Mouse (Mus musculus) midbrain, postnatal 0 days (tissue): ENCODE measurements around the gene Med25. TPM values are rescaled to one million over a fixed set of nuclear protein-coding genes. Genes with fewer than 3 reads are reported as not detected.
"Not testable (repeated sequence)": the region's sequence is repeated elsewhere in the genome, so short reads cannot be mapped to it uniquely, and the experiment has no call there.

Experiments used
- ATAC-seq: fragments of 200-750 bp; cut with Nextera tagmentation; 2 replicates; pipeline ENCODE4 v1.8.0; 2017; ENCODE audit warnings: moderate number of reproducible peaks, mild to moderate bottlenecking, moderate TSS enrichment, moderate library complexity; ENCODE audit not compliant: low FRiP score
- DNase-seq: peaks from one replicate; pipeline ENCODE4 v3.0.0-alpha.2; 2015; ENCODE audit warnings: low spot score
- H3K27ac ChIP-seq: fragments of 300-500 bp; sonication (generic); 2 replicates; pipeline ENCODE4 v1.5.1; 2014; ENCODE audit warnings: low read depth, mild to moderate bottlenecking, low read length, mixed read lengths
- H3K27me3 ChIP-seq: fragments of 300-500 bp; sonication (generic); 2 replicates; pipeline ENCODE4 v1.6.1; 2014; ENCODE audit warnings: low read length, control low read depth, mixed read lengths; ENCODE audit not compliant: insufficient read depth
- H3K36me3 ChIP-seq: fragments of 300-500 bp; sonication (generic); 2 replicates; pipeline ENCODE4 v1.6.1; 2014; ENCODE audit warnings: low read length, control low read depth, mixed read lengths; ENCODE audit not compliant: insufficient read depth
- H3K4me1 ChIP-seq: fragments of 300-500 bp; sonication (generic); 2 replicates; pipeline ENCODE4 v1.6.1; 2014; ENCODE audit warnings: mild to moderate bottlenecking, control low read depth, antibody characterized with exemption, low read length, mixed read lengths; ENCODE audit not compliant: insufficient read depth
- H3K4me2 ChIP-seq: fragments of 300-500 bp; sonication (generic); 2 replicates; pipeline ENCODE4 v1.6.1; 2014; ENCODE audit warnings: low read depth, mild to moderate bottlenecking, low read length, mixed read lengths; ENCODE audit not compliant: poor library complexity, severe bottlenecking
- H3K4me3 ChIP-seq: fragments of 300-500 bp; sonication (generic); 2 replicates; pipeline ENCODE4 v1.5.1; 2014; ENCODE audit warnings: low read depth, mild to moderate bottlenecking, low read length, moderate library complexity
- H3K9ac ChIP-seq: fragments of 300-500 bp; sonication (generic); replicated peaks from 2 replicates; pipeline ENCODE4 v1.6.1; 2014; ENCODE audit warnings: mild to moderate bottlenecking, low read length, moderate library complexity, mixed read lengths; ENCODE audit not compliant: poor library complexity, severe bottlenecking
- H3K9me3 ChIP-seq: fragments of 300-500 bp; sonication (generic); 2 replicates; pipeline ENCODE4 v1.6.1; 2016; ENCODE audit warnings: low read length, control low read depth
- CTCF ChIP-seq: IDR thresholded peaks from 2 replicates; pipeline ENCODE4 v1.5.1; 2016; ENCODE audit warnings: antibody characterized with exemption, mild to moderate bottlenecking
- WGBS: fragments of 180-500 bp; shearing (Covaris S2); extraction: QIAGEN DNeasy Blood & Tissue Kit; methylation state at CpG from one replicate; pipeline ENCODE4 v1.1.7; 2014; 5-methylcytosine and 5-hydroxymethylcytosine counted together
- polyA plus RNA-seq: library from polyadenylated mRNA; unstranded; fragments of >200 nt; fragmentation: Nextera tagmentation; extraction: Ambion mirVana; gene quantifications from 2 replicates; pipeline ENCODE4 v1.2.1, GENCODE M21; 2015
- total RNA-seq: library from RNA; depleted of rRNA; stranded (reverse); fragments of >200 nt; gene quantifications from 2 replicates; pipeline ENCODE4 v1.2.3, GENCODE M21; 2014

Med25 gene
- total and polyA plus RNA-seq, 2 experiments from 2014 or later: 150 to 182 TPM

- H3K9ac ChIP-seq, DNase-seq, H3K9me3 ChIP-seq, H3K27ac ChIP-seq, H3K36me3 ChIP-seq, H3K27me3 ChIP-seq, ATAC-seq, H3K4me3 ChIP-seq, H3K4me2 ChIP-seq: not testable (repeated sequence)
- peaks cover 20% of the 10 kb centered on the region for H3K4me1 ChIP-seq
- WGBS: 90% methylated on average over 2 of the region's 2 CpGs
- peak; percentile 38; the same call in 1 of the 2 replicates for TF ChIP-seq CTCF
Observed at GRCm38 (mm10) chr7:44871774-44872173, 20.7 kb downstream of the Med25 start.

- ATAC-seq (no peak), DNase-seq (no peak)
- H3K4me1 ChIP-seq: peaks cover 22% of the 10 kb centered on the region
- H3K9me3 ChIP-seq: no peaks in the 10 kb centered on the region
- 31% methylated on average over 1 of the region's 1 CpGs for WGBS
- no peak overlapping the region for H3K4me2 ChIP-seq
- H3K27ac ChIP-seq: no peak overlapping the region
- no peak for TF ChIP-seq CTCF
- no peak overlapping the region for H3K4me3 ChIP-seq
- H3K36me3 ChIP-seq: peaks cover 7% of the 10 kb centered on the region
- no peak overlapping the region for H3K9ac ChIP-seq
- H3K27me3 ChIP-seq: no peaks in the 10 kb centered on the region
Observed at GRCm38 (mm10) chr7:44871181-44871580, 21.3 kb downstream of the Med25 start.

GRCm38 (mm10) chr7:44870614-44871013 lies 21.9 kb downstream of the Med25 start:
- Histone ChIP-seq H3K27me3 (no peaks in the 10 kb centered on the region), H3K4me2 (peak overlapping the region; percentile 92), H3K9ac (0 out of 2 replicates have a peak overlapping the region, but pooled peaks have one; percentile 51), H3K4me3 (peak overlapping the region; percentile 98; the same call in 1 of the 2 replicates), H3K27ac (peak overlapping the region; percentile 100), H3K9me3 (no peaks in the 10 kb centered on the region), H3K36me3 (peaks cover 5% of the 10 kb centered on the region; the same call in 1 of the 2 replicates), H3K4me1 (peaks cover 24% of the 10 kb centered on the region)
- no peak for TF ChIP-seq CTCF
- WGBS: 85% methylated on average over 6 of the region's 6 CpGs
- DNase-seq (no peak), ATAC-seq (no peak)

GRCm38 (mm10) chr7:44869697-44870528 lies 22.6 kb downstream of the Med25 start, which contains the start of gene Ptov1:
Gene Ptov1 (minus strand): TSS chr7:44869788.
- Histone ChIP-seq H3K27me3 (no peaks in the 10 kb centered on the region), H3K9me3 (no peaks in the 10 kb centered on the region), H3K4me2 (peak within 1 kb of the TSS; percentile 92), H3K4me1 (peaks cover 24% of the 10 kb centered on the region), H3K9ac (peak within 1 kb of the TSS; percentile 99), H3K27ac (peak within 1 kb of the TSS; percentile 100), H3K4me3 (peak within 1 kb of the TSS; percentile 98), H3K36me3 (peaks cover 6% of the 10 kb centered on the region; the same call in 1 of the 2 replicates)
- TF ChIP-seq CTCF: no peak; the same call in 1 of the 2 replicates
- WGBS: 7% methylated on average over 29 of the region's 29 CpGs
- DNase-seq (peak; percentile 99), ATAC-seq (peak; percentile 96)

- Histone ChIP-seq H3K9me3 (no peaks in the 10 kb centered on the region), H3K36me3 (peaks cover 14% of the 10 kb centered on the region), H3K9ac (peak overlapping the region; percentile 99), H3K4me1 (peaks cover 24% of the 10 kb centered on the region), H3K4me3 (peak overlapping the region; percentile 98), H3K27me3 (no peaks in the 10 kb centered on the region), H3K4me2 (peak overlapping the region; percentile 92), H3K27ac (peak overlapping the region; percentile 100)
- DNase-seq (peak; percentile 57), ATAC-seq (peak; percentile 8)
- peak; percentile 6; the same call in 1 of the 2 replicates for TF ChIP-seq CTCF
- WGBS: 2% methylated on average over 82 of the region's 108 CpGs
Observed at GRCm38 (mm10) chr7:44868919-44869696, 23.4 kb downstream of the Med25 start.
